Mouse (Mus musculus): Measurements from ENCODE around the gene Fuz.

The Fuz gene

GRCm38 (mm10) chr7:44890737-44891136, 5.1 kb upstream of the Fuz start:
- Histone ChIP-seq H3K27me3 (ENCODE audit: insufficient read depth, low read length) (no peaks in the 10 kb centered on the region), H3K36me3 (ENCODE audit: insufficient read depth, low read length) (peaks cover 52% of the 10 kb centered on the region), H3K4me1 (replicated peaks; ENCODE audit: low read depth, low read length) (peaks cover 64% of the 10 kb centered on the region), H3K4me3 (replicated peaks; ENCODE audit: low read length) (peak overlapping the region; percentile 98; the same call in 1 of the 2 replicates), H3K9me3 (ENCODE audit: low read length) (no peaks in the 10 kb centered on the region)
- TF ChIP-seq POU5F1 (IDR thresholded peaks at IDR 0.05; ENCODE audit: borderline replicate concordance, low read length) (no peak), CTCF (conservative IDR thresholded peaks at IDR 0.05; ENCODE audit: low read length) (no peak), NANOG (IDR thresholded peaks at IDR 0.05; ENCODE audit: borderline replicate concordance, low read length) (no peak)

- Histone ChIP-seq H3K36me3 (ENCODE audit: insufficient read depth, low read length) (peaks cover 43% of the 10 kb centered on the region), H3K4me3 (replicated peaks; ENCODE audit: low read length) (peak overlapping the region; percentile 98), H3K27me3 (ENCODE audit: insufficient read depth, low read length) (no peaks in the 10 kb centered on the region), H3K4me1 (replicated peaks; ENCODE audit: low read depth, low read length) (peaks cover 57% of the 10 kb centered on the region), H3K9me3 (ENCODE audit: low read length) (no peaks in the 10 kb centered on the region)
- TF ChIP-seq CTCF (conservative IDR thresholded peaks at IDR 0.05; ENCODE audit: low read length) (no peak), POU5F1 (IDR thresholded peaks at IDR 0.05; ENCODE audit: borderline replicate concordance, low read length) (no peak), NANOG (IDR thresholded peaks at IDR 0.05; ENCODE audit: borderline replicate concordance, low read length) (no peak)
Observed at GRCm38 (mm10) chr7:44891611-44892010, 4.3 kb upstream of the Fuz start.

- no peaks in the 10 kb centered on the region for H3K9me3 ChIP-seq (ENCODE audit: low read length)
- TF ChIP-seq NANOG (IDR thresholded peaks at IDR 0.05; ENCODE audit: borderline replicate concordance, low read length) (no peak), POU5F1 (IDR thresholded peaks at IDR 0.05; ENCODE audit: borderline replicate concordance, low read length) (no peak), CTCF (conservative IDR thresholded peaks at IDR 0.05; ENCODE audit: low read length) (no peak)
- H3K4me1 ChIP-seq (replicated peaks; ENCODE audit: low read depth, low read length): peaks cover 57% of the 10 kb centered on the region
- no peaks in the 10 kb centered on the region for H3K27me3 ChIP-seq (ENCODE audit: insufficient read depth, low read length)
- H3K36me3 ChIP-seq (ENCODE audit: insufficient read depth, low read length): peaks cover 38% of the 10 kb centered on the region
- H3K4me3 ChIP-seq (replicated peaks; ENCODE audit: low read length): peak within 1 kb of the TSS; percentile 98
Observed at GRCm38 (mm10) chr7:44892276-44892921, 3.5 kb upstream of the Fuz start, which contains the start of gene Med25. Gene Med25, minus strand, starts transcription at chr7:44892712.

- Histone ChIP-seq H3K4me1 (replicated peaks; ENCODE audit: low read depth, low read length) (peaks cover 61% of the 10 kb centered on the region), H3K36me3 (ENCODE audit: insufficient read depth, low read length) (peaks cover 37% of the 10 kb centered on the region), H3K27me3 (ENCODE audit: insufficient read depth, low read length) (no peaks in the 10 kb centered on the region), H3K9me3 (ENCODE audit: low read length) (no peaks in the 10 kb centered on the region), H3K4me3 (replicated peaks; ENCODE audit: low read length) (no peak overlapping the region)
- TF ChIP-seq NANOG (IDR thresholded peaks at IDR 0.05; ENCODE audit: borderline replicate concordance, low read length): no peak
- TF ChIP-seq POU5F1 (IDR thresholded peaks at IDR 0.05; ENCODE audit: borderline replicate concordance, low read length): no peak
- no peak for TF ChIP-seq CTCF (conservative IDR thresholded peaks at IDR 0.05; ENCODE audit: low read length)
Observed at GRCm38 (mm10) chr7:44893197-44893596, 2.7 kb upstream of the Fuz start.

- Histone ChIP-seq H3K4me1 (replicated peaks; ENCODE audit: low read depth, low read length) (peaks cover 61% of the 10 kb centered on the region), H3K27me3 (ENCODE audit: insufficient read depth, low read length) (no peaks in the 10 kb centered on the region), H3K4me3 (replicated peaks; ENCODE audit: low read length) (no peak overlapping the region), H3K36me3 (ENCODE audit: insufficient read depth, low read length) (peaks cover 31% of the 10 kb centered on the region), H3K9me3 (ENCODE audit: low read length) (no peaks in the 10 kb centered on the region)
- TF ChIP-seq CTCF (conservative IDR thresholded peaks at IDR 0.05; ENCODE audit: low read length) (no peak), POU5F1 (IDR thresholded peaks at IDR 0.05; ENCODE audit: borderline replicate concordance, low read length) (no peak), NANOG (IDR thresholded peaks at IDR 0.05; ENCODE audit: borderline replicate concordance, low read length) (no peak)
Observed at GRCm38 (mm10) chr7:44894175-44894574, 1.7 kb upstream of the Fuz start.

- Histone ChIP-seq H3K4me3 (replicated peaks; ENCODE audit: low read length) (peak overlapping the region; percentile 85; the same call in 1 of the 2 replicates), H3K27me3 (ENCODE audit: insufficient read depth, low read length) (no peaks in the 10 kb centered on the region), H3K4me1 (replicated peaks; ENCODE audit: low read depth, low read length) (peaks cover 63% of the 10 kb centered on the region), H3K36me3 (ENCODE audit: insufficient read depth, low read length) (peaks cover 33% of the 10 kb centered on the region), H3K9me3 (ENCODE audit: low read length) (no peaks in the 10 kb centered on the region)
- TF ChIP-seq CTCF (conservative IDR thresholded peaks at IDR 0.05; ENCODE audit: low read length) (no peak), NANOG (IDR thresholded peaks at IDR 0.05; ENCODE audit: borderline replicate concordance, low read length) (no peak), POU5F1 (IDR thresholded peaks at IDR 0.05; ENCODE audit: borderline replicate concordance, low read length) (no peak)
Observed at GRCm38 (mm10) chr7:44895206-44895592, 680 bp upstream of the Fuz start.

- Histone ChIP-seq H3K4me3 (replicated peaks; ENCODE audit: low read length) (peak overlapping the region; percentile 85), H3K9me3 (ENCODE audit: low read length) (no peaks in the 10 kb centered on the region), H3K4me1 (replicated peaks; ENCODE audit: low read depth, low read length) (peaks cover 62% of the 10 kb centered on the region), H3K27me3 (ENCODE audit: insufficient read depth, low read length) (no peaks in the 10 kb centered on the region), H3K36me3 (ENCODE audit: insufficient read depth, low read length) (peaks cover 34% of the 10 kb centered on the region)
- TF ChIP-seq CTCF (conservative IDR thresholded peaks at IDR 0.05; ENCODE audit: low read length) (no peak), POU5F1 (IDR thresholded peaks at IDR 0.05; ENCODE audit: borderline replicate concordance, low read length) (no peak), NANOG (IDR thresholded peaks at IDR 0.05; ENCODE audit: borderline replicate concordance, low read length) (no peak)
Observed at GRCm38 (mm10) chr7:44896499-44896898, 620 bp downstream of the Fuz start.

GRCm38 (mm10) chr7:44898607-44899006, 2.7 kb downstream of the Fuz start:
- H3K4me1 ChIP-seq (replicated peaks; ENCODE audit: low read depth, low read length): peaks cover 77% of the 10 kb centered on the region
- peak overlapping the region; percentile 63 for H3K4me3 ChIP-seq (replicated peaks; ENCODE audit: low read length)
- TF ChIP-seq POU5F1 (IDR thresholded peaks at IDR 0.05; ENCODE audit: borderline replicate concordance, low read length): no peak
- no peak for TF ChIP-seq CTCF (conservative IDR thresholded peaks at IDR 0.05; ENCODE audit: low read length)
- TF ChIP-seq NANOG (IDR thresholded peaks at IDR 0.05; ENCODE audit: borderline replicate concordance, low read length): no peak
- H3K27me3 ChIP-seq (ENCODE audit: insufficient read depth, low read length): no peaks in the 10 kb centered on the region
- H3K36me3 ChIP-seq (ENCODE audit: insufficient read depth, low read length): peaks cover 55% of the 10 kb centered on the region
- no peaks in the 10 kb centered on the region for H3K9me3 ChIP-seq (ENCODE audit: low read length)

- peaks cover 75% of the 10 kb centered on the region for H3K36me3 ChIP-seq (ENCODE audit: insufficient read depth, low read length)
- no peak overlapping the region for H3K4me3 ChIP-seq (replicated peaks; ENCODE audit: low read length)
- H3K27me3 ChIP-seq (ENCODE audit: insufficient read depth, low read length): no peaks in the 10 kb centered on the region
- H3K4me1 ChIP-seq (replicated peaks; ENCODE audit: low read depth, low read length): peaks cover 78% of the 10 kb centered on the region
- no peaks in the 10 kb centered on the region for H3K9me3 ChIP-seq (ENCODE audit: low read length)
- TF ChIP-seq NANOG (IDR thresholded peaks at IDR 0.05; ENCODE audit: borderline replicate concordance, low read length) (no peak), POU5F1 (IDR thresholded peaks at IDR 0.05; ENCODE audit: borderline replicate concordance, low read length) (no peak), CTCF (conservative IDR thresholded peaks at IDR 0.05; ENCODE audit: low read length) (no peak)
Observed at GRCm38 (mm10) chr7:44900632-44901031, 4.8 kb downstream of the Fuz start.

All from E14TG2a.4 (cell line).